Mouse (Mus musculus): Measurements from ENCODE around the gene Inha. TPM values are rescaled to one million over a fixed set of nuclear protein-coding genes. Genes with fewer than 3 reads are reported as not detected.

Gene Inha
- polyA plus RNA-seq, 1 experiment from 2014 or later: 23.5 TPM

GRCm38 (mm10) chr1:75549289-75550279 is 42.7 kb downstream of the Inha start:
- no peak overlapping the region for H3K4me3 ChIP-seq (replicated peaks)
- no peak overlapping the region for H3K9ac ChIP-seq (replicated peaks)
- no peak for ATAC-seq (ENCODE audit: low FRiP score)
- 88% methylated on average over 17 of the region's 17 CpGs for WGBS
- H3K27me3 ChIP-seq (replicated peaks): no peaks in the 10 kb centered on the region
- no peak overlapping the region for H3K4me2 ChIP-seq
- peaks cover 66% of the 10 kb centered on the region for H3K36me3 ChIP-seq
- peaks cover 25% of the 10 kb centered on the region for H3K4me1 ChIP-seq
- H3K27ac ChIP-seq (replicated peaks): no peak overlapping the region
- no peaks in the 10 kb centered on the region for H3K9me3 ChIP-seq (replicated peaks)

- ATAC-seq (ENCODE audit: low FRiP score): no peak
Measured at GRCm38 (mm10) chr1:75550586-75550985, 43.7 kb downstream of the Inha start.

GRCm38 (mm10) chr1:75555680-75556079 is 48.8 kb downstream of the Inha start:
- 93% methylated on average over 7 of the region's 7 CpGs for WGBS
- no peaks in the 10 kb centered on the region for H3K9me3 ChIP-seq (replicated peaks)
- H3K36me3 ChIP-seq: peaks cover 80% of the 10 kb centered on the region
- peaks cover 11% of the 10 kb centered on the region for H3K4me1 ChIP-seq
- no peak overlapping the region for H3K4me2 ChIP-seq
- H3K4me3 ChIP-seq (replicated peaks): no peak overlapping the region
- H3K27me3 ChIP-seq (replicated peaks): no peaks in the 10 kb centered on the region
- no peak for ATAC-seq (ENCODE audit: low FRiP score)
- no peak overlapping the region for H3K27ac ChIP-seq (replicated peaks)
- no peak overlapping the region for H3K9ac ChIP-seq (replicated peaks)

More at GRCm38 (mm10) chr1:75550586-75550985, 43.7 kb downstream of the Inha start:
- Histone ChIP-seq H3K4me2 (no peak overlapping the region), H3K36me3 (peaks cover 75% of the 10 kb centered on the region), H3K4me1 (peaks cover 21% of the 10 kb centered on the region), H3K27me3 (replicated peaks) (no peaks in the 10 kb centered on the region), H3K4me3 (replicated peaks) (no peak overlapping the region), H3K9ac (replicated peaks) (no peak overlapping the region), H3K9me3 (replicated peaks) (no peaks in the 10 kb centered on the region), H3K27ac (replicated peaks) (no peak overlapping the region)
- 88% methylated on average over 15 of the region's 15 CpGs for WGBS

- ATAC-seq (ENCODE audit: low FRiP score): no peak
Measured at GRCm38 (mm10) chr1:75556143-75556781, 49.4 kb downstream of the Inha start.

GRCm38 (mm10) chr1:75557041-75557440 is 50.2 kb downstream of the Inha start:
- peaks cover 67% of the 10 kb centered on the region for H3K36me3 ChIP-seq
- H3K4me1 ChIP-seq: peaks cover 24% of the 10 kb centered on the region
- H3K9me3 ChIP-seq (replicated peaks): no peaks in the 10 kb centered on the region
- H3K4me3 ChIP-seq (replicated peaks): no peak overlapping the region
- no peak for ATAC-seq (ENCODE audit: low FRiP score)
- H3K27me3 ChIP-seq (replicated peaks): no peaks in the 10 kb centered on the region
- 95% methylated on average over 7 of the region's 7 CpGs for WGBS
- H3K4me2 ChIP-seq: no peak overlapping the region
- H3K27ac ChIP-seq (replicated peaks): no peak overlapping the region
- H3K9ac ChIP-seq (replicated peaks): no peak overlapping the region

More at GRCm38 (mm10) chr1:75556143-75556781, 49.4 kb downstream of the Inha start:
- H3K4me3 ChIP-seq (replicated peaks): no peak overlapping the region
- no peak overlapping the region for H3K4me2 ChIP-seq
- peaks cover 17% of the 10 kb centered on the region for H3K4me1 ChIP-seq
- peaks cover 74% of the 10 kb centered on the region for H3K36me3 ChIP-seq
- H3K9me3 ChIP-seq (replicated peaks): no peaks in the 10 kb centered on the region
- no peak overlapping the region for H3K9ac ChIP-seq (replicated peaks)
- WGBS: 91% methylated on average over 9 of the region's 9 CpGs
- H3K27ac ChIP-seq (replicated peaks): no peak overlapping the region
- no peaks in the 10 kb centered on the region for H3K27me3 ChIP-seq (replicated peaks)

GRCm38 (mm10) chr1:75558388-75559178 is 51.7 kb downstream of the Inha start:
- 90% methylated on average over 18 of the region's 18 CpGs for WGBS
- H3K9ac ChIP-seq (replicated peaks): no peak overlapping the region
- H3K27ac ChIP-seq (replicated peaks): peak overlapping the region; percentile 65; the same call in 1 of the 2 replicates
- no peak overlapping the region for H3K4me2 ChIP-seq
- peaks cover 24% of the 10 kb centered on the region for H3K4me1 ChIP-seq
- H3K27me3 ChIP-seq (replicated peaks): no peaks in the 10 kb centered on the region
- no peaks in the 10 kb centered on the region for H3K9me3 ChIP-seq (replicated peaks)
- H3K4me3 ChIP-seq (replicated peaks): no peak overlapping the region
- ATAC-seq (ENCODE audit: low FRiP score): no peak
- H3K36me3 ChIP-seq: peaks cover 51% of the 10 kb centered on the region

- Histone ChIP-seq H3K9me3 (replicated peaks) (no peaks in the 10 kb centered on the region), H3K4me2 (peak overlapping the region; percentile 39), H3K36me3 (peaks cover 43% of the 10 kb centered on the region), H3K27ac (replicated peaks) (peak overlapping the region; percentile 65; the same call in 1 of the 2 replicates), H3K4me1 (peaks cover 24% of the 10 kb centered on the region), H3K9ac (replicated peaks) (no peak overlapping the region), H3K27me3 (replicated peaks) (no peaks in the 10 kb centered on the region), H3K4me3 (replicated peaks) (0 out of 2 replicates have a peak overlapping the region, but pooled peaks have one; percentile 6)
- WGBS: 13% methylated on average over 17 of the region's 17 CpGs
- peak; percentile 90 for ATAC-seq (ENCODE audit: low FRiP score)
Measured at GRCm38 (mm10) chr1:75559212-75559925, 52.5 kb downstream of the Inha start.

Other genes with a start within 250 kb of the Inha start
- 25.6 and 32.4 TPM in 2 replicates for gene Ptprn, start 242.6 kb upstream of the Inha start, polyA plus RNA-seq (2015; fragmentation: Nextera tagmentation; extraction: Ambion mirVana)
- 241 and 302 TPM in 2 replicates for gene Resp18, start 228.7 kb upstream of the Inha start, polyA plus RNA-seq (2015; fragmentation: Nextera tagmentation; extraction: Ambion mirVana)
- 145 and 154 TPM in 2 replicates for gene Dnpep, start 189.1 kb upstream of the Inha start, polyA plus RNA-seq (2015; fragmentation: Nextera tagmentation; extraction: Ambion mirVana)
- gene Des, start 146.7 kb upstream of the Inha start, polyA plus RNA-seq (2015; fragmentation: Nextera tagmentation; extraction: Ambion mirVana): 10.9 and 16.0 TPM in 2 replicates
- 20.1 and 21.7 TPM in 2 replicates for gene Speg, start 131.8 kb upstream of the Inha start, polyA plus RNA-seq (2015; fragmentation: Nextera tagmentation; extraction: Ambion mirVana)
- 72.4 and 78.3 TPM in 2 replicates for gene Gmppa, start 71.1 kb upstream of the Inha start, polyA plus RNA-seq (2015; fragmentation: Nextera tagmentation; extraction: Ambion mirVana)
- gene Asic4, start 56.6 kb upstream of the Inha start, polyA plus RNA-seq (2015; fragmentation: Nextera tagmentation; extraction: Ambion mirVana): 22.9 and 31.6 TPM in 2 replicates
- 48.3 and 51.7 TPM in 2 replicates for gene Chpf, start 27.8 kb upstream of the Inha start, polyA plus RNA-seq (2015; fragmentation: Nextera tagmentation; extraction: Ambion mirVana)
- 40.2 and 50.7 TPM in 2 replicates for gene Tmem198, start 27.5 kb upstream of the Inha start, polyA plus RNA-seq (2015; fragmentation: Nextera tagmentation; extraction: Ambion mirVana)
- 33.1 and 37.6 TPM in 2 replicates for gene Obsl1, start 625 bp upstream of the Inha start, polyA plus RNA-seq (2015; fragmentation: Nextera tagmentation; extraction: Ambion mirVana)
- gene Stk11ip, start 14.5 kb downstream of the Inha start, polyA plus RNA-seq (2015; fragmentation: Nextera tagmentation; extraction: Ambion mirVana): 20.0 and 21.2 TPM in 2 replicates
- gene Slc4a3, start 39.2 kb downstream of the Inha start, polyA plus RNA-seq (2015; fragmentation: Nextera tagmentation; extraction: Ambion mirVana): 62.7 and 75.1 TPM in 2 replicates

All from neural tube, embryonic 15.5 days (tissue).